Mouse (Mus musculus) brain, embryonic 14.5 days (tissue): ENCODE results near the gene Hes7. TPM values are rescaled to one million over a fixed set of nuclear protein-coding genes. Genes with fewer than 3 reads are reported as not detected.

Source experiments
- DNase-seq: peaks from one replicate; pipeline ENCODE4 v3.0.0-alpha.2; 2011; ENCODE audit warnings: low read depth
- CTCF ChIP-seq: fragments of 200-500 bp; IDR thresholded peaks from 2 replicates; pipeline ENCODE4 v1.5.1; 2012; ENCODE audit warnings: inconsistent platforms, mild to moderate bottlenecking, moderate library complexity, borderline replicate concordance; ENCODE audit not compliant: insufficient read depth, insufficient read length; ENCODE audit errors: extremely low read depth
- POLR2A ChIP-seq: fragments of 200-500 bp; IDR thresholded peaks from 2 replicates; pipeline ENCODE4 v1.6.1; 2012; ENCODE audit warnings: mild to moderate bottlenecking, inconsistent platforms, borderline replicate concordance; ENCODE audit not compliant: poor library complexity, insufficient read depth, insufficient read length, severe bottlenecking; ENCODE audit errors: extremely low read depth
- polyA plus RNA-seq: library from polyadenylated mRNA; depleted of rRNA; stranded (reverse); fragments of >200 nt; gene quantifications from 2 replicates; pipeline ENCODE4 v1.2.3, GENCODE M21; 2012

Hes7 gene
- polyA plus RNA-seq, 1 experiment: 0.45 TPM

DNA sequence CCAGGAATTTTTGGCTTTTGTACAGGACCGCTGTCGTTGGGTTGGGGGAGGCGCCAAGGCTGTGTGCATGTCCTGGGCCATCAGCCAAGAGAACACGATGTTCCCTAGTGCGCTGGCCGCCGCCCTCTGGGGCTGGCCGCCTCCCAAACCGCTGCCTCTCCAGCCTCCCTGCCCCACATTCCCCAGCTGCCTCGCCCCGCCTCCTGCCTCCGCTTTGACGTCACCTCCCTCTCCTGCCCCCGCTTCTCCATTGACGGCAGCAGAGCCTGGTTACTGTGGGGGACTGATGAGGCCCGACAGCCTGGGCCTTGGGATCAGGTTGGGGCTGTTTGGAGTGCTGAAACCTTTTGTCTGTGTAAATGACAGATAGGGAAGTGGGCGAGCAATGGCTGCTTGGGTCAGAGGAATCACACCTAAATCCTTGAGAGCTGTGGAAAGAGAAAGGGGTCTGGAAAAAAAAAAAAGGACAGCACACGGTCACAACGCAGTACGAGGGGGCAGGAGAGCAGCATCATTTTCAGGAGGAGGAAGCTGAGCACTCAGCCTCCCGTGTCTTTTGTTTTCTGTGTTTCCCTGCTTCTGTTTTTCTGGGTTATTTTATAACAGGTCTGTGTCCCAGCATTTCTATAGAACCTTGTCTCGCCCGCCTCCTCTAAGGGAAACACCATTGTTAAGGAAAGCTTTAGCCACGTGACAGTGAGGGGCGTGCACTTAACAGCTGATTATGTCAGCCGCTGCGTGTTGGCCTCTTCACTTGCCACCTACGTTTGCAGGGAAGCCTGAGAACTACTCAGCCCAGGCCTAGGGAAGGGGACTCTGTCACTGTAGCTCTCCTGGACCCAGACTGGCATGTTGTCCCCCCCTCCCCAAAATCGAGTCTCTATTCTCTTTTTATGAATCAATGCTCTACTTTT is 23.0 kb upstream of the Hes7 start:
- DNase-seq: peak; percentile 95
- TF ChIP-seq CTCF (no peak), POLR2A (no peak)

DNA sequence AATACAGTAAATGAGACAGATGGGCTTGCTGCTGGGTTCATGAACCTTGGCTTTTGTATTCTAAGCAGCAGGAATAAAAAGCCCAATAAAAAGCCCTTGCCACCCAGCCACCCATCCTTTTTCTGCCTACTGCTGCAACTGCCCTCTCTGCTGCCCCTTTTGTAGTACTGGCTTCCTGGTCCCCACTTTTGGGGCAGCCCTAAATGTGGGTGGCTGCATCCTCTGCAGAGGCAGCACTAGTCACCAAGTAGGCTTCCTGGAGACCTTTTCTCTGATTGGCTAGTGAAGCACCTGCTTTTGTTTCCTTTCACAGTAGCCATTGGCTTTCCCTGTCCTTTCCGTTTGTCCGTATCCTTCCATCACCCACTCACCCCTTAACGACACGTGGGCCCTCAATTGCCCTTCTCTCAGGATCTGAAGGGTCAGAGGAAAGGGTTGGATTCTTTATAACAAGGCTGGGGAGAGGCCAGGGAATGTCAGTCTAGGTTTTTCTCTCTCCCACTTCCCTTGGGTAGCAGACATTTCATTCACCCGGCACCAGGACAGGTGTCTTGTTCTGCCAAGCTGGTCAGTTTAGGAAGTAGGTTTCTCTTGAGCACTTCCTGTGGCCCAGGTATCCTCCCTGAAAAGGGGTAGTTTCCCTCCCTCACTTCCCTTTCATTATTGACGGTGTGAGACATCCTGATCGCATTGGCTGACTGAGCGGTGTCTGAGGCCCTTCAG is 22.0 kb upstream of the Hes7 start:
- no peak for DNase-seq
- TF ChIP-seq POLR2A (no peak), CTCF (no peak)

DNA sequence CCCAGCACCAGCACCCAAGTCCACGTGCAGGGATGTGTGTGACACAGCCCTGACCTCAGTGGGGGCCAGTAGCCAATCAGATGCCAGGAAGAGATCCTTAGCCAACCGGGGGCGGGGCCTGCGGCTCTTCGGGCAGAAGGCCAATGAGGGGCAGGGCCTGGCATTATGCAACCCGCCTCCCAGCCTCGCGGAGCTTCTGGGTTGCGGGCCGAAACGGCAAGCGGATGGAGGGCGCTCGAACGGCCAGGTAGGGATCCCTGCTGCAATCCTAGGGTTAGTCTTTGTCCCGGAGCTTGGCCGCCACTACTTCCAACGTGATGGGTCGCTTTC is 21.5 kb upstream of the Hes7 start:
- TF ChIP-seq POLR2A (peak; percentile 16; the same call in 1 of the 2 replicates), CTCF (no peak)

DNA sequence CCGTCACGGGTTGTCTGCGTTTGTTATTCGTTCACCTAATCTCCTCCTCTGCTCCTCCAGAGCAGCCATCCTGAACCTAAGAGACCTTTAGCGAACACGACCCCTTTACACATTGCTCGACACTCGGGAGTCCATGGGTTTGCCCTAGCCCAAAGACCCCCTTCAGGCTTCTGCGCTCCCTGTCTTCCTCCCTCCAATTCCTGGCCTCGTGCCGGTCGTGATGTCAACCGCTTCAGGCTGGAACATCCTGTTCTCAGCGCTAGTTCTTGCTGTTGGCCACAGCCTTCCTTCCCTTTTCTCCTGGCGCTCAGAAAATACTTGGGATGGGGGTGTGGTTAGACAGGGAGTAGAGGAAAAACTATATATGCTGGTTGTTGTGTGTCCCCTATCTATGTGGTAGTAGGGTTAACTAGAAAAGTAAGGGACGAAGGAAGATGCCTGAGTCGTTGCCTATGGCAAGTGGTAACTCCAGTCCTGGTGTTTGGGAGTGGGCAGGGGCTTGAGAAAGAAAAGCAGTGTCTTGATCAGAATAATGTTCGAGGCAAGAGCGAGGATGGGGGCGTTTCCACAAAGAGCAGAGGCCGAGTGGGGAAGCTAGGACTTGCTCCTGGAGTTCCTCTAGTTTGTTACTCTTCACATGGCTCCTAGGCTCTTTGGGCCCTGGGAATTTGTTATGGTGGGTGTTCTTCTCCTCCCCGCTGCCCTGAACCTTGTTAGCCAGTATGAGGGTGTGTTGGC is 20.9 kb upstream of the Hes7 start:
- peak; percentile 69 for DNase-seq
- TF ChIP-seq CTCF: no peak
- TF ChIP-seq POLR2A: no peak

More for the DNA sequence above, 21.5 kb upstream of the Hes7 start:
- peak; percentile 95 for DNase-seq

DNA sequence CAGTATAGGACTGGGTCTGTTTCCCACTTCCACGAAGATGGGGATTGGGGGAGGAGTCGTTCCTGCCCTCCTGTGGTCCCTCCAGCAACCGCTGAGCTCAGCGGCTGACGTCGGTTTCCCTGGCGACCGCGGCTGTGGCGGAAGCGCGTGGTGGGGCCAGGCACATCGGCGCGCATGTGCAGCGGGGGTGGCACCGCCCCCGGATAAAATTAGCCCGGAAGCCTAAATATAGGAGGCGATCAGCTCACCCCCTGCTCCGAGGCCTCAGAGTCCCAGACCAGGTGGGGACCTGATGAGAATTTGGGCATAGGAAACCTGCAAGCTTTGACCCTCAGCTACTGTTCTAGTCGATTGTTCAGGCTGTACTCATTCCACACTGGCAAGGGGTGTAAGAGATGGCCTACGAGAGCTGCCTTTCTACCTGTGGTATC is 20.3 kb upstream of the Hes7 start:
- TF ChIP-seq CTCF (0 out of 2 replicates have a peak, but pooled peaks have one; percentile 6), POLR2A (no peak)
- DNase-seq: peak; percentile 94

DNA sequence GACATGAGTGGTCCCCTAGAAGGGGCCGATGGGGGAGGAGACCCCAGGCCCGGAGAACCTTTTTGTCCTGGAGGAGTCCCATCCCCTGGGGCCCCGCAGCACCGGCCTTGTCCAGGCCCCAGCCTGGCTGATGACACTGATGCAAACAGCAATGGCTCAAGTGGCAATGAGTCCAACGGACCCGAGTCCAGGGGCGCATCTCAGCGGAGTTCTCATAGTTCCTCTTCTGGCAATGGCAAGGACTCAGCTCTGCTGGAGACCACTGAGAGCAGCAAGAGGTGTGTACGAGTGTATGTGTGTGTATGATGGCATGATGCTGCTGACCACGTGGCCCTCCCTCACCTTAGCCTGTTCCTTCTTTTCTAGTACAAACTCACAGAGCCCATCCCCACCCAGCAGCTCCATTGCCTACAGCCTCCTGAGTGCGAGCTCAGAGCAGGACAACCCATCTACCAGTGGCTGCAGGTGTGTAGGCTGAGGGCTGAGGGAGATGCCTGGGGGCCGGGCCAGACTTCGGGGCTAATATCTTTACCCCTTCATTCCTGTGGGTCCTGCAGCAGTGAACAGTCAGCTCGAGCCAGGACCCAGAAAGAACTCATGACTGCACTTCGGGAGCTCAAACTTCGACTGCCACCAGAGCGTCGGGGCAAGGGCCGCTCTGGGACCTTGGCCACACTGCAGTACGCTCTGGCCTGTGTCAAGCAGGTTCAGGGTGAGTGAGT is 19.4 kb upstream of the Hes7 start:
- TF ChIP-seq CTCF: no peak
- no peak for TF ChIP-seq POLR2A
- DNase-seq: no peak

DNA sequence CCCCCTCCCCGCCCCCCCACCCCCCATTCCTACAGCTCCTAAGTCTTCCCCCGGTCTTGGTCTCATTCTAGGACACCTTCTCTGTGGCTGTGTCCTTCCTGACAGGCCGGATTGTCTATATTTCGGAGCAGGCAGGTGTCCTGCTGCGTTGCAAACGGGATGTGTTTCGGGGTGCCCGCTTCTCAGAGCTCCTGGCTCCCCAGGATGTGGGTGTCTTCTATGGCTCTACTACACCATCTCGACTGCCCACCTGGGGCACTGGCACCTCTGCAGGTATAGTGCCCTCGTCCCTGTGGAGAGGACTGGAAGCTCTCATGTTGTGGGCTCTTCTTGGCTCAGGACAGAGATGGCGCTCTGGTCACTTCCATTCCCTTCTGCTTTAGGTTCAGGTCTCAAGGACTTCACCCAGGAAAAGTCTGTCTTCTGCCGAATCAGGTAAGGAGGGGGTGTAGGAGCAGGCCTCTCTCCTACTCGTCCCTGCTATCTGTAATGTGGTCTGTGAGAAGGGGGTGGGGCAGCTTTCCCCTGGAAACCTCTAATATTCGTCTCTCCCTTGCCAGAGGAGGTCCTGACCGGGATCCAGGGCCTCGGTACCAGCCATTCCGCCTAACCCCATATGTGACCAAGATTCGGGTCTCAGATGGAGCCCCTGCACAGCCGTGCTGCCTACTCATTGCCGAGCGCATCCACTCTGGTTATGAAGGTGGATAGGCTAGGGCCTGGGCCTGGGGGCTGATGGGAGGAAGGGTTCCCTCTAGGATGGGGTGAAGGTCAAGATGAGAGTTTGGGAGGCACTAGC is 18.4 kb upstream of the Hes7 start:
- TF ChIP-seq CTCF: no peak
- TF ChIP-seq POLR2A: no peak

DNA sequence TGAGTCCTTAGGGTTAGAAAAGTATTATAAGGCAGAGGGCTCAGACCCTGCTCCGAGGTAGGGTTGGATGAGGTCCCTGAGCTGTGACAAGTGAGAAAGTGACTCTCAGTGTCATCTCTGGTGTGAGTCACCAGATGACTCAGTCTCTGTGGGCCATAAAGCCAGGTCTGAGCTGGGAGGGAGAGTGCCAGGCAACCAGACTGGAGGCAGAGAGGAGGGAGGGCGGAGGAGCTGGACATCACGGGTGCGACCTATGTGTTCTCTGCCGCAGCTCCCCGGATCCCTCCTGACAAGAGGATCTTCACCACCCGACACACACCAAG is 17.8 kb upstream of the Hes7 start:
- TF ChIP-seq POLR2A (no peak), CTCF (no peak)
- DNase-seq: no peak

More for the DNA sequence above, 18.4 kb upstream of the Hes7 start:
- DNase-seq: no peak

DNA sequence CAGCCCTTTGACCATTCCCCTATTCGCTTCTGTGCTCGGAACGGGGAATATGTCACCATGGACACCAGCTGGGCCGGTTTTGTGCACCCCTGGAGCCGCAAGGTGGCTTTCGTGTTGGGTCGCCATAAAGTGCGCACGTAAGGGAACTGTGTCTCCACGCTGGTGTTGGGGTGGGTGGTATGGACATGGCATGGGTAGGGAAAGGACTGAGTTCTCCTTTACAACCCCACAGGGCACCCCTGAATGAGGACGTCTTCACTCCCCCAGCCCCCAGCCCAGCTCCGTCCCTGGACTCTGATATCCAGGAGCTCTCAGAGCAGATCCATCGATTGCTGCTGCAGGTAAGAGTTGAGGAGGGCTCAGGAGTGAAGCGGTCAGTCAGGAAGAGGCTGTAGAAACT is 17.1 kb upstream of the Hes7 start:
- TF ChIP-seq POLR2A (no peak), CTCF (no peak)
- no peak for DNase-seq
